Mouse (Mus musculus) heart, embryonic 14.5 days (tissue): ENCODE measurements around the gene U2af2. TPM values are rescaled to one million over a fixed set of nuclear protein-coding genes. Genes with fewer than 3 reads are reported as not detected.

ENCODE experiments used
- ATAC-seq: fragments of 200-750 bp; cut with Nextera tagmentation; 2 replicates; pipeline ENCODE4 v1.8.0; 2017; ENCODE audit warnings: low read depth, moderate TSS enrichment; ENCODE audit not compliant: insufficient number of reproducible peaks, insufficient read depth, low FRiP score
- H3K27ac ChIP-seq, 2 experiments: fragments of 200-500 bp in 1 of 2; fragments of 300-500 bp in 1 of 2; sonication (generic) in 1 of 2; replicated peaks in 1 of 2; 2 replicates each; pipeline ENCODE4 v1.5.1; 2012 to 2014; ENCODE audit warnings: low read depth in 2 of 2, low read length in 2 of 2, control low read depth in 1 of 2, mild to moderate bottlenecking in 1 of 2, mixed read lengths in 1 of 2; ENCODE audit not compliant: control insufficient read depth in 1 of 2, insufficient read depth in 1 of 2
- H3K27me3 ChIP-seq: fragments of 300-500 bp; sonication (generic); 2 replicates; pipeline ENCODE4 v1.6.1; 2014; ENCODE audit warnings: mild to moderate bottlenecking, low read length, control low read depth; ENCODE audit not compliant: control insufficient read depth, insufficient read depth
- H3K36me3 ChIP-seq: fragments of 300-500 bp; sonication (generic); 2 replicates; pipeline ENCODE4 v1.6.1; 2014; ENCODE audit warnings: mild to moderate bottlenecking, control low read depth, low read length, mixed read lengths; ENCODE audit not compliant: control insufficient read depth, insufficient read depth
- H3K4me1 ChIP-seq, 2 experiments: fragments of 200-500 bp in 1 of 2; fragments of 300-500 bp in 1 of 2; sonication (generic) in 1 of 2; 2 replicates each; pipeline ENCODE4 v1.6.1; 2012 to 2014; ENCODE audit warnings: low read length in 2 of 2, control low read depth in 1 of 2, mixed read lengths in 1 of 2; ENCODE audit not compliant: control insufficient read depth in 2 of 2, insufficient read depth in 2 of 2
- H3K4me2 ChIP-seq: fragments of 300-500 bp; sonication (generic); 2 replicates; pipeline ENCODE4 v1.6.1; 2014; ENCODE audit warnings: mild to moderate bottlenecking, low read length
- H3K4me3 ChIP-seq, 2 experiments: fragments of 200-500 bp in 1 of 2; fragments of 300-500 bp in 1 of 2; sonication (generic) in 1 of 2; 2 replicates each; pipeline ENCODE4 v1.5.1; 2012 to 2014; ENCODE audit warnings: low read length in 2 of 2, mild to moderate bottlenecking in 2 of 2, control low read depth in 1 of 2, low read depth in 1 of 2, moderate library complexity in 1 of 2; ENCODE audit not compliant: control insufficient read depth in 1 of 2, insufficient read depth in 1 of 2
- H3K9ac ChIP-seq: fragments of 300-500 bp; sonication (generic); 2 replicates; pipeline ENCODE4 v1.6.1; 2014; ENCODE audit warnings: mild to moderate bottlenecking, low read length
- H3K9me3 ChIP-seq: fragments of 300-500 bp; sonication (generic); 2 replicates; pipeline ENCODE4 v1.6.1; 2016; ENCODE audit warnings: low read length, control low read depth; ENCODE audit not compliant: control insufficient read depth
- WGBS: fragments of 180-500 bp; shearing (Covaris S2); extraction: QIAGEN DNeasy Blood & Tissue Kit; methylation state at CpG from one replicate; pipeline ENCODE4 v1.1.7; 2014; 5-methylcytosine and 5-hydroxymethylcytosine counted together
- polyA plus RNA-seq: library from polyadenylated mRNA; unstranded; fragments of >200 nt; fragmentation: Nextera tagmentation; extraction: Ambion mirVana; gene quantifications from 2 replicates; pipeline ENCODE4 v1.2.1, GENCODE M21; 2014

Gene U2af2
- polyA plus RNA-seq, 1 experiment from 2014 or later = 66.2 TPM

- no peak overlapping the region for H3K27ac ChIP-seq
- no peak for ATAC-seq
- H3K4me2 ChIP-seq = no peak overlapping the region
- no peaks in the 10 kb centered on the region for H3K27me3 ChIP-seq
- peaks cover 53% of the 10 kb centered on the region for H3K36me3 ChIP-seq
- no peak overlapping the region for H3K4me3 ChIP-seq
- H3K9ac ChIP-seq = no peak overlapping the region
- H3K4me1 ChIP-seq = no peaks in the 10 kb centered on the region; a peak in 1 of 4 replicates
- H3K9me3 ChIP-seq = no peaks in the 10 kb centered on the region
- 78% methylated on average over 5 of the region's 5 CpGs for WGBS
Measured at GRCm38 (mm10) chr7:5098769-5099168, 36.8 kb downstream of the U2af2 start.

GRCm38 (mm10) chr7:5099796-5100195, 37.9 kb downstream of the U2af2 start:
- Histone ChIP-seq H3K9ac (no peak overlapping the region), H3K27ac (no peak overlapping the region), H3K4me3 (no peak overlapping the region), H3K36me3 (peaks cover 43% of the 10 kb centered on the region), H3K4me2 (no peak overlapping the region), H3K27me3 (no peaks in the 10 kb centered on the region), H3K4me1 (no peaks in the 10 kb centered on the region; a peak in 1 of 4 replicates), H3K9me3 (no peaks in the 10 kb centered on the region)
- no peak for ATAC-seq
- WGBS = 82% methylated on average over 3 of the region's 3 CpGs

- Histone ChIP-seq H3K4me3 (no peak overlapping the region), H3K27ac (no peak overlapping the region), H3K9me3 (no peaks in the 10 kb centered on the region), H3K36me3 (peaks cover 29% of the 10 kb centered on the region), H3K27me3 (no peaks in the 10 kb centered on the region), H3K4me2 (no peak overlapping the region), H3K9ac (no peak overlapping the region), H3K4me1 (no peaks in the 10 kb centered on the region; a peak in 1 of 4 replicates)
- no peak for ATAC-seq
- 84% methylated on average over 10 of the region's 10 CpGs for WGBS
Measured at GRCm38 (mm10) chr7:5101066-5101663, 39.2 kb downstream of the U2af2 start.

GRCm38 (mm10) chr7:5102564-5102963, 40.6 kb downstream of the U2af2 start:
- no peak for ATAC-seq
- H3K9ac ChIP-seq = no peak overlapping the region
- H3K4me1 ChIP-seq = no peaks in the 10 kb centered on the region; a peak in 1 of 4 replicates
- no peak overlapping the region for H3K4me2 ChIP-seq
- no peak overlapping the region for H3K4me3 ChIP-seq
- H3K36me3 ChIP-seq = peaks cover 15% of the 10 kb centered on the region
- H3K9me3 ChIP-seq = no peaks in the 10 kb centered on the region
- H3K27ac ChIP-seq = no peak overlapping the region
- H3K27me3 ChIP-seq = no peaks in the 10 kb centered on the region
- 87% methylated on average over 2 of the region's 2 CpGs for WGBS

- 48% methylated on average over 4 of the region's 4 CpGs for WGBS
- H3K27me3 ChIP-seq = no peaks in the 10 kb centered on the region
- H3K4me2 ChIP-seq = no peak overlapping the region
- no peak overlapping the region for H3K27ac ChIP-seq
- no peaks in the 10 kb centered on the region for H3K36me3 ChIP-seq
- H3K9me3 ChIP-seq = 0 out of 2 replicates have a peak, but pooled peaks cover 4% of the 10 kb centered on the region
- H3K4me3 ChIP-seq = no peak overlapping the region
- no peak for ATAC-seq
- no peak overlapping the region for H3K9ac ChIP-seq
- no peaks in the 10 kb centered on the region for H3K4me1 ChIP-seq
Measured at GRCm38 (mm10) chr7:5108272-5108671, 46.3 kb downstream of the U2af2 start.

- H3K4me3 ChIP-seq = no peak overlapping the region
- H3K9ac ChIP-seq = no peak overlapping the region
- no peak overlapping the region for H3K4me2 ChIP-seq
- no peak overlapping the region for H3K27ac ChIP-seq
- no peaks in the 10 kb centered on the region for H3K27me3 ChIP-seq
- H3K9me3 ChIP-seq = 0 out of 2 replicates have a peak, but pooled peaks cover 4% of the 10 kb centered on the region
- no peaks in the 10 kb centered on the region for H3K36me3 ChIP-seq
- no peak for ATAC-seq
- WGBS = 81% methylated on average over 8 of the region's 8 CpGs
- no peaks in the 10 kb centered on the region for H3K4me1 ChIP-seq
Measured at GRCm38 (mm10) chr7:5109301-5109700, 47.4 kb downstream of the U2af2 start.

GRCm38 (mm10) chr7:5112701-5113100, 50.8 kb downstream of the U2af2 start:
- 32% methylated on average over 3 of the region's 3 CpGs for WGBS
- Histone ChIP-seq H3K27ac (no peak overlapping the region), H3K4me3 (no peak overlapping the region), H3K9me3 (0 out of 2 replicates have a peak, but pooled peaks cover 4% of the 10 kb centered on the region), H3K4me1 (no peaks in the 10 kb centered on the region), H3K4me2 (no peak overlapping the region), H3K27me3 (no peaks in the 10 kb centered on the region), H3K36me3 (no peaks in the 10 kb centered on the region), H3K9ac (no peak overlapping the region)
- ATAC-seq = no peak

- H3K27me3 ChIP-seq = no peaks in the 10 kb centered on the region
- no peak within 1 kb of the TSS for H3K9ac ChIP-seq
- H3K36me3 ChIP-seq = no peaks in the 10 kb centered on the region
- no peak for ATAC-seq
- WGBS = 75% methylated on average over 3 of the region's 3 CpGs
- H3K9me3 ChIP-seq = no peaks in the 10 kb centered on the region
- H3K4me1 ChIP-seq = no peaks in the 10 kb centered on the region
- no peak within 1 kb of the TSS for H3K4me3 ChIP-seq
- no peak within 1 kb of the TSS for H3K27ac ChIP-seq
- no peak within 1 kb of the TSS for H3K4me2 ChIP-seq
Measured at GRCm38 (mm10) chr7:5116850-5117249, 54.9 kb downstream of the U2af2 start, which contains the start of gene Rfpl4. Rfpl4 (minus strand) TSS chr7:5116950.
